Mouse (Mus musculus) C2C12 (cell line): ENCODE measurements around the gene Olfr549. TPM values are rescaled to one million over a fixed set of nuclear protein-coding genes. Genes with fewer than 3 reads are reported as not detected.

ENCODE experiments used
- H3K27me3 ChIP-seq: one replicate; pipeline ENCODE4 v1.6.1; 2011; ENCODE audit not compliant: control insufficient read depth, insufficient read depth, insufficient read length
- H3K36me3 ChIP-seq: one replicate; pipeline ENCODE4 v1.6.1; 2011; ENCODE audit not compliant: control insufficient read depth, insufficient read depth
- H3K4me3 ChIP-seq: one replicate; pipeline ENCODE4 v1.5.1; 2011; ENCODE audit warnings: mild to moderate bottlenecking, control low read depth; ENCODE audit not compliant: poor library complexity, insufficient read depth, severe bottlenecking
- H3K79me2 ChIP-seq: one replicate; pipeline ENCODE4 v1.6.1; 2011; ENCODE audit not compliant: control insufficient read depth, insufficient read depth
- H3K79me3 ChIP-seq: one replicate; pipeline ENCODE4 v1.6.1; 2011; ENCODE audit warnings: low read depth, control low read depth
- H3ac ChIP-seq: one replicate; pipeline ENCODE3; 2011; ENCODE audit warnings: low read depth; ENCODE audit not compliant: control insufficient read depth, insufficient read length
- CEBPB ChIP-seq: IDR thresholded peaks from one replicate; pipeline ENCODE4 v1.6.1; 2011; ENCODE audit warnings: low read depth, mild to moderate bottlenecking, control low read depth, moderate library complexity
- CTCF ChIP-seq: IDR thresholded peaks from one replicate; pipeline ENCODE4 v1.5.1; 2011; ENCODE audit not compliant: control insufficient read depth, insufficient read depth, insufficient read length
- FOSL1 ChIP-seq: IDR thresholded peaks from one replicate; pipeline ENCODE4 v1.8.0; 2011; ENCODE audit warnings: mild to moderate bottlenecking, low read length; ENCODE audit not compliant: poor library complexity, insufficient read depth, severe bottlenecking
- MAX ChIP-seq: IDR thresholded peaks from one replicate; pipeline ENCODE4 v1.6.1; 2011; ENCODE audit warnings: mild to moderate bottlenecking, control low read depth
- MYOD1 ChIP-seq: IDR thresholded peaks from one replicate; pipeline ENCODE4 v1.6.1; 2011; ENCODE audit warnings: low read depth; ENCODE audit not compliant: control insufficient read depth, insufficient read length
- MYOG ChIP-seq: IDR thresholded peaks from one replicate; pipeline ENCODE4 v1.6.1; 2011; ENCODE audit not compliant: control insufficient read depth, insufficient read length; ENCODE audit errors: extremely low read depth
- USF1 ChIP-seq: IDR thresholded peaks from one replicate; pipeline ENCODE4 v1.6.1; 2011; ENCODE audit warnings: low read depth, mild to moderate bottlenecking, control low read depth, moderate library complexity
- long read RNA-seq, 2 experiments: library from polyadenylated mRNA; unstranded; transcript quantifications; one replicate each; pipeline ENCODE4 v2.0.0; 2019 to 2020
- polyA plus RNA-seq: library from polyadenylated mRNA; unstranded; fragments of >200 nt; fragmentation: generic; extraction: Trizol; gene quantifications from one replicate; pipeline ENCODE4 v1.2.1, GENCODE M21; 2012; ENCODE audit warnings: missing spikeins

The Olfr549 gene
- polyA plus RNA-seq, result not detected
- long read RNA-seq, experiment 1, result 0 reads
- long read RNA-seq, experiment 2, result 0 reads

DNA sequence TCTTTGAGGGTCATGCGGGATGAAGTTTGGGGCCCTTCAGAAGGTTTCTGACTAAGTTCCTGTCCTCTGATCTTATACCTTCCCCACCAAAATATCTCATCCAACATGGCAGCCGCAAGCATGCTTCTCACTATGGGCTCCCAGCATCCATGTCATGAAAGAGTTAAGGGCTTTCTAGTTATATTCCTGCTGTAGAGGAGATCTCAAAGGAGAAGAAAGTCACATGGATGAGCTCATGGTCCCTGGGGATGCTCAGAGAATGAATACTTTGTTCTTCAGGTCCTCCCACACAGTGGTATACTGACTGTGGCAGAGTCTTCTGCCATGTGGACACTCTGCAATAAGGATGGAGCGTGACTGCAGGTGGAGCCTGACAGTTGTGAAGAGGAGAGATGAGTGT lies at the start of gene Olfr549:
TSS of gene Olfr549 (plus strand) at position 301 of the 400 bp plus-strand sequence.
- H3K79me2 ChIP-seq, result no peaks in the 10 kb centered on the region
- no peak within 1 kb of the TSS for H3ac ChIP-seq
- TF ChIP-seq FOSL1, result no peak
- TF ChIP-seq MYOG, result no peak
- TF ChIP-seq USF1, result no peak
- TF ChIP-seq MAX, result no peak
- no peak for TF ChIP-seq CEBPB
- H3K79me3 ChIP-seq, result no peaks in the 10 kb centered on the region
- no peaks in the 10 kb centered on the region for H3K36me3 ChIP-seq
- no peaks in the 10 kb centered on the region for H3K27me3 ChIP-seq
- H3K4me3 ChIP-seq, result no peak within 1 kb of the TSS

DNA sequence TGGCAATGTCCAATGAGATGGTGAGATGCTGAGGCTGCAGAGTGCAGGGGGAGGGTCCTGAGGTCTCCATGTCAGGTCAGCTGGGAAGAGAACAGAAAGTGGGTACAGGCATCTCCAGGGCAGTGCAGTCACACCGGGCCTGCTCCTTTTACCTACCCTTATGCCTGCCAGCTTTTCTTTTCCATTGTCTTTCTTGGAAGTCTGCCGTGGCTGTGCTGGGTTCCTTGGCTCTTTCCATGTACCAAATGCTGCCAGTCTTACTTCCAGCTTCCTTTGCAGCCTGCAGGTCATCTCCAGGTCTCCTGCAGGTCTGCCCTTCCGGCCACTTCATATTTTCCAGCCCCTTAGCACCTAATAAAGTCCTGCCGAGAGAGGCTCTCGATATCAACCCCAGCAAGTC lies 47.7 kb upstream of the Olfr549 start:
- TF ChIP-seq MYOG (no peak), USF1 (no peak), CTCF (no peak), MYOD1 (no peak), MAX (no peak), CEBPB (no peak), FOSL1 (no peak)

DNA sequence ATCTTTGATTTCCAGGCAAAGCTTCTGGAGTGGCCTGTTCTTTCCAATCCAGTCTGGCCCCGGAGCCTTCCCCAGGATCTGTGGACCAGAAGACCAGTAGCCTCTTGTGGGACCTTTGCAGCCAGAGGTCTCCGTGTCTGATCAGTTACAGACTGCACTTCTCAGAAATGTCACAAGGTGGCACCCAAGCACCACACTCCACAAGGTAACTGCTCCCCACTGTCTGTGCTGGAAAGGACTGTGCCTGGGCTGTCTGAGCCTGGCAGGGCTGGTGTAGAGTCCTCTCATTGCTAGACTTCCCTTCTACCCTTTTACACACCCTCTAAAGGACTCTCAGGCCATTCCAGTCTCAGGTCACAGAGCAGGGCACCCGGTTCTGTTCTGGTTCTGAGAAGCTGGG lies 42.8 kb upstream of the Olfr549 start:
- TF ChIP-seq FOSL1 (no peak), CTCF (peak; percentile 75)
- H3K36me3 ChIP-seq, result no peaks in the 10 kb centered on the region
- no peak overlapping the region for H3ac ChIP-seq
- H3K79me2 ChIP-seq, result no peaks in the 10 kb centered on the region
- no peaks in the 10 kb centered on the region for H3K79me3 ChIP-seq
- H3K4me3 ChIP-seq, result no peak overlapping the region
- H3K27me3 ChIP-seq, result no peaks in the 10 kb centered on the region

More for the DNA sequence above, 47.7 kb upstream of the Olfr549 start:
- Histone ChIP-seq H3K79me2 (no peaks in the 10 kb centered on the region), H3K36me3 (no peaks in the 10 kb centered on the region), H3ac (no peak overlapping the region), H3K79me3 (no peaks in the 10 kb centered on the region), H3K4me3 (no peak overlapping the region), H3K27me3 (no peaks in the 10 kb centered on the region)

DNA sequence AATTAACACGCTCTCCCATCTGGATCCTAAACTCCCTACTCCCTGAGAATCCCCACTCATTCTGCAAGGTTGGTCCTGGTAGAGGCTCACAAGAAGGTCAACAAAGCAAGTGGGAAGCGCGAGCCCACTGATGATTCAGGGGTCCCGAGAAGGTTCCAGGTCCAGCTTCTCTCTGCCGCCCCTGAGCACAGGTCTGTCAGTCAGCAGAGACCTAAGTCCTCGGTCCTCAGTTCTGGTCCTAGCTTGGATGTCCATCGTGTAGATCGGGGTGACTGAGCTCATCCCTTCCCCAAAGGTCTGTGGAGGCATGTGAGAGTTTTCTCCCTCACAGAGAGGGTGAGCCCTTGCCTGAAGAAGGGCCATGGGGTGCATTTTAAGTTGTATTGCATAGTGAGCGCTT lies 41.6 kb upstream of the Olfr549 start:
- Histone ChIP-seq H3K36me3 (no peaks in the 10 kb centered on the region), H3ac (no peak overlapping the region), H3K27me3 (no peaks in the 10 kb centered on the region), H3K79me3 (no peaks in the 10 kb centered on the region), H3K4me3 (no peak overlapping the region), H3K79me2 (no peaks in the 10 kb centered on the region)
- TF ChIP-seq CTCF (no peak), MYOG (no peak), CEBPB (no peak), MAX (no peak), USF1 (no peak), MYOD1 (no peak), FOSL1 (no peak)

DNA sequence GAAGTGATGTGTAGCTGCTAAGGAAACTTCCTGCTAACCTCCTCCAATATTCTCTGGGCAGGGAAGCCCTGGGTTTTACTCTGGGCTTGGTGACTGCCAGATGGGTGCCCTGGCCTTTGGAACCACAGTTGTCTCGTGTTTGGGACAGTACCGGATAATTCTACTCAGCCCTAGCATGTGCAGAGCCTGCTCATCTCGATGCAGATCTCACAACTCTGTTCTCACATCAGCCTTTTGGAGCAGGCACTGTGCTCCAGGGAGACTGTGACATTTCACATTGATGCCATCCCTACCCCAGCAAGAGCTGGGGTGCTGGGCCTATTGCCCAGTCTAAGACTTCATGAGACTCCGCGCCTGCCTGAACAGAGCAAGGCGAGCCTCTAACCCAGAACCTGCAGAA lies 41.0 kb upstream of the Olfr549 start:
- TF ChIP-seq CTCF, result no peak
- no peak for TF ChIP-seq USF1
- TF ChIP-seq FOSL1, result no peak
- no peak for TF ChIP-seq MAX
- no peak for TF ChIP-seq MYOG
- TF ChIP-seq MYOD1, result no peak
- TF ChIP-seq CEBPB, result no peak
- no peak overlapping the region for H3ac ChIP-seq
- no peaks in the 10 kb centered on the region for H3K79me3 ChIP-seq
- H3K79me2 ChIP-seq, result no peaks in the 10 kb centered on the region
- H3K36me3 ChIP-seq, result no peaks in the 10 kb centered on the region
- H3K4me3 ChIP-seq, result no peak overlapping the region
- H3K27me3 ChIP-seq, result no peaks in the 10 kb centered on the region

DNA sequence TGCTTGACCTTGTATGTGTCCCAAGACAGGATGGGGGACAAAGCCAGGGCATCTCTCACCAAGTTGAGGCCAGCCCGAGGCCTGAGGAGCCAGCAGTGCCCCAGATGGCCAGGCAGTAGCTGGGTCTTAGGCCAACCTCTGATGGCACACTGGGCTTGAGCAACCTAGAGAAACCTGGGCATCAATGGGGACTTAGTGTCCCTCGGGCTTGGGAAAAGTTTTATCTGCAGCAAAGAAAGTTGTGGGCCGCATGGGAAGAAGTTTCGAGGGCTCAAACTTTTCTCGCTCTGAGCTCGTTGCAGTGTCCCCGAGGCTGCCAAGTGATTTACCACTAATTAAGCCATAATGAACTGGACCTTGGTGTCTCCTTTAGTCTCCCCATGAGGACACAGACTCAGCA lies 39.9 kb upstream of the Olfr549 start:
- Histone ChIP-seq H3ac (no peak overlapping the region), H3K36me3 (no peaks in the 10 kb centered on the region), H3K4me3 (no peak overlapping the region), H3K27me3 (no peaks in the 10 kb centered on the region), H3K79me3 (no peaks in the 10 kb centered on the region), H3K79me2 (no peaks in the 10 kb centered on the region)
- no peak for TF ChIP-seq USF1
- TF ChIP-seq FOSL1, result no peak
- no peak for TF ChIP-seq CEBPB
- TF ChIP-seq CTCF, result no peak
- TF ChIP-seq MYOG, result no peak
- no peak for TF ChIP-seq MYOD1
- TF ChIP-seq MAX, result no peak

DNA sequence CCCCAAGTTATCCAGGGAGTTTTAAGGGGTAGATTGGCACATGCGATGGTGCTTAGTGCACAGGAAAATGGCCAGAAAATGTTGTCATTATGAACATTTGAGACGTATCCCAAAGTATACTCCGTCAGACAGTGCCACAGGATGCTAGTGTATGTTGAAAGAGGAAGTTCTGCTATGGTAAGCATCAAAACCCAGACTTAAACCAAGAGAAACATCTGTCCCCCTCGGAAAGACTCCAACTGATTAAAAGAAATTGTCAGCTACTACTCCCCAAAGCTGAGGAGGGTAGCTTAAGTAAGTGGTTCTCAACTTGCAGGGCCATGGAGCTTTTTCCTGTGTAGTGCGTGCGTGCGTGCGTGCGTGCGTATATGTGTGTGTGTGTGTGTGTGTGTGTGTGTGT lies 37.7 kb upstream of the Olfr549 start:
- Histone ChIP-seq H3K27me3 (no peaks in the 10 kb centered on the region), H3K36me3 (no peaks in the 10 kb centered on the region), H3K79me2 (no peaks in the 10 kb centered on the region), H3K4me3 (no peak overlapping the region), H3K79me3 (no peaks in the 10 kb centered on the region), H3ac (no peak overlapping the region)
- no peak for TF ChIP-seq FOSL1
- no peak for TF ChIP-seq USF1
- TF ChIP-seq CEBPB, result no peak
- TF ChIP-seq MYOG, result no peak
- TF ChIP-seq CTCF, result no peak
- no peak for TF ChIP-seq MYOD1
- no peak for TF ChIP-seq MAX
